Mouse (Mus musculus): ENCODE results near the gene Snrnp40. TPM values are rescaled to one million over a fixed set of nuclear protein-coding genes. Genes with fewer than 3 reads are reported as not detected.

The Snrnp40 gene
- polyA plus RNA-seq, 1 experiment from 2014 or later, result 119 TPM

DNA sequence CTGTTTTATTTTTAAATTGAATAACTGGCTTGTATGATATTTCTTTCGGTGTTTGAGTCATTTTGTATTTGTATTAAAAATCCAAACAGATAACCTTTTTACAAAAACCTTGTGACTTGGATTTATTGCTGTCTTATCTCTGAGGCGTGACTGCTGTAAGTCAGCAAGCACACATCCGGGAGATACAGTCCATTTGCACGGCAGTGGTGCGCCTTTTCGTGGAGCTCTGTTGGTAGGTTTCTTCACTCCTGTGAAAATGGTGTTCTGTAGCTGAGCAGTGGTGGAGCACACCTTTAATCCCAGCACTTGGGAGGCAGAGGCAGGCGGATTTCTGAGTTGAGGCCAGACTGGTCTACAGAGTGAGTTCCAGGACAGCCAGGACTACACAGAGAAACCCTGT lies 30.0 kb downstream of the Snrnp40 start:
- Histone ChIP-seq H3K36me3 (ENCODE audit: control insufficient read depth, insufficient read depth, low read length) (peaks cover 50% of the 10 kb centered on the region), H3K27me3 (replicated peaks; ENCODE audit: control insufficient read depth, insufficient read depth, low read length) (no peaks in the 10 kb centered on the region), H3K9me3 (ENCODE audit: control insufficient read depth, low read length) (no peaks in the 10 kb centered on the region), H3K9ac (ENCODE audit: low read depth, low read length) (no peak overlapping the region), H3K4me2 (ENCODE audit: low read depth, low read length) (no peak overlapping the region), H3K27ac (replicated peaks; ENCODE audit: low read depth, low read length) (no peak overlapping the region), H3K4me3 (ENCODE audit: low read depth, low read length) (no peak overlapping the region), H3K4me1 (ENCODE audit: control insufficient read depth, insufficient read depth, low read length) (no peaks in the 10 kb centered on the region)
- WGBS, result 91% methylated on average over 7 of the region's 7 CpGs
- ATAC-seq (ENCODE audit: low read depth) (no peak), DNase-seq (ENCODE audit: low spot score) (no peak)

DNA sequence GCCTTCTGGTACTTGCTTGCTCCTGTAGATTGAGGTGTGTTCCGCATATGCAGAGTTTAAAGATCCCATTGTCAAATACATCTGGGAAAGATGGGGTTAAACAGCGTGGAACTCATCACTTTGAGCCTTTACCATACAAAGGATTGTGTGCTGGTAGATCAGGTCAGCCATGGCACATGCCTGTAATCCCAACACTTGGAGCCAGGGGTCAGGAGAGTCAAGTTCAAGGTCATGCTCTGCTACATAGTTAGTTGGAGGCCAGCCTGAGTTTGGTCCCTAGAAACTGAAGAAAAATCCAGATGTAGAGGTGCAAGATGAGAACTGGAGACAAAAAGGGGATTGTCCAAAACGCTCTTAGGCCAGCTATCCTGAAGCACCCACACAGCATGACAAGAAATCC lies 31.3 kb downstream of the Snrnp40 start:
- H3K4me3 ChIP-seq (ENCODE audit: low read depth, low read length), result no peak overlapping the region
- H3K27ac ChIP-seq (replicated peaks; ENCODE audit: low read depth, low read length), result no peak overlapping the region
- no peak for ATAC-seq (ENCODE audit: low read depth)
- H3K27me3 ChIP-seq (replicated peaks; ENCODE audit: control insufficient read depth, insufficient read depth, low read length), result no peaks in the 10 kb centered on the region
- no peak for DNase-seq (ENCODE audit: low spot score)
- H3K9ac ChIP-seq (ENCODE audit: low read depth, low read length), result no peak overlapping the region
- H3K4me1 ChIP-seq (ENCODE audit: control insufficient read depth, insufficient read depth, low read length), result no peaks in the 10 kb centered on the region
- no peaks in the 10 kb centered on the region for H3K9me3 ChIP-seq (ENCODE audit: control insufficient read depth, low read length)
- no peak overlapping the region for H3K4me2 ChIP-seq (ENCODE audit: low read depth, low read length)
- peaks cover 37% of the 10 kb centered on the region for H3K36me3 ChIP-seq (ENCODE audit: control insufficient read depth, insufficient read depth, low read length)
- WGBS, result 61% methylated on average over 3 of the region's 3 CpGs

Other genes with a start within 250 kb of the Snrnp40 start
- 0.19 and 0.30 TPM in 2 replicates for gene Hcrtr1, start 220.8 kb upstream of the Snrnp40 start, polyA plus RNA-seq (2014; fragmentation: Nextera tagmentation; extraction: Ambion mirVana)
- 21.8 and 23.9 TPM in 2 replicates for gene Tinagl1, start 185.0 kb upstream of the Snrnp40 start, polyA plus RNA-seq (2014; fragmentation: Nextera tagmentation; extraction: Ambion mirVana)
- gene Gm853, start 137.7 kb upstream of the Snrnp40 start, polyA plus RNA-seq (2014; fragmentation: Nextera tagmentation; extraction: Ambion mirVana), result not detected in 2 replicates
- 89.2 and 113 TPM in 2 replicates for gene Serinc2, start 80.9 kb upstream of the Snrnp40 start, polyA plus RNA-seq (2014; fragmentation: Nextera tagmentation; extraction: Ambion mirVana)
- 89.0 and 117 TPM in 2 replicates for gene Fabp3, start 51.5 kb upstream of the Snrnp40 start, polyA plus RNA-seq (2014; fragmentation: Nextera tagmentation; extraction: Ambion mirVana)
- gene Gm10570, start 51.5 kb upstream of the Snrnp40 start, polyA plus RNA-seq (2014; fragmentation: Nextera tagmentation; extraction: Ambion mirVana), result not detected in 2 replicates
- gene Zcchc17, start 189 bp upstream of the Snrnp40 start, polyA plus RNA-seq (2014; fragmentation: Nextera tagmentation; extraction: Ambion mirVana), result 73.3 and 75.2 TPM in 2 replicates
- gene Nkain1, start 214.0 kb downstream of the Snrnp40 start, polyA plus RNA-seq (2014; fragmentation: Nextera tagmentation; extraction: Ambion mirVana), result 3.6 and 4.7 TPM in 2 replicates

Measured in embryonic facial prominence, embryonic 14.5 days (tissue).